Mouse (Mus musculus) hindbrain, embryonic 11.5 days (tissue): Measurements from ENCODE around the gene Mup2. TPM values are rescaled to one million over a fixed set of nuclear protein-coding genes. Genes with fewer than 3 reads are reported as not detected.
"Not testable (repeated sequence)": the region's sequence is repeated elsewhere in the genome, so short reads cannot be mapped to it uniquely, and the experiment has no call there.

Source experiments
- ATAC-seq: fragments of 200-750 bp; cut with Nextera tagmentation; 2 replicates; pipeline ENCODE4 v1.8.0; 2017; ENCODE audit warnings: mild to moderate bottlenecking, moderate TSS enrichment, moderate library complexity; ENCODE audit not compliant: low FRiP score
- DNase-seq: peaks from one replicate; pipeline ENCODE4 v3.0.0-alpha.2; 2015; ENCODE audit warnings: low spot score
- H3K27ac ChIP-seq: fragments of 300-500 bp; sonication (generic); 2 replicates; pipeline ENCODE4 v1.5.1; 2014; ENCODE audit warnings: mild to moderate bottlenecking, low read depth, low read length
- H3K27me3 ChIP-seq: fragments of 300-500 bp; sonication (generic); 2 replicates; pipeline ENCODE4 v1.6.1; 2014; ENCODE audit warnings: mild to moderate bottlenecking, low read length, moderate library complexity, mixed read lengths; ENCODE audit not compliant: control insufficient read depth, insufficient read depth
- H3K36me3 ChIP-seq: fragments of 300-500 bp; sonication (generic); 2 replicates; pipeline ENCODE4 v1.6.1; 2014; ENCODE audit warnings: mild to moderate bottlenecking, low read length, moderate library complexity, mixed read lengths; ENCODE audit not compliant: control insufficient read depth, insufficient read depth
- H3K4me1 ChIP-seq: fragments of 300-500 bp; sonication (generic); replicated peaks from 2 replicates; pipeline ENCODE4 v1.6.1; 2014; ENCODE audit warnings: low read length, mixed read lengths; ENCODE audit not compliant: control insufficient read depth, insufficient read depth
- H3K4me2 ChIP-seq: fragments of 300-500 bp; sonication (generic); replicated peaks from 2 replicates; pipeline ENCODE4 v1.6.1; 2014; ENCODE audit warnings: mild to moderate bottlenecking, low read depth, low read length
- H3K4me3 ChIP-seq: fragments of 300-500 bp; sonication (generic); 2 replicates; pipeline ENCODE4 v1.5.1; 2014; ENCODE audit warnings: low read depth, low read length
- H3K9ac ChIP-seq: fragments of 300-500 bp; sonication (generic); 2 replicates; pipeline ENCODE4 v1.6.1; 2014; ENCODE audit warnings: low read depth, low read length
- H3K9me3 ChIP-seq: fragments of 300-500 bp; sonication (generic); 2 replicates; pipeline ENCODE4 v1.6.1; 2016; ENCODE audit warnings: low read length; ENCODE audit not compliant: control insufficient read depth
- polyA plus RNA-seq: library from polyadenylated mRNA; unstranded; fragments of >200 nt; fragmentation: Nextera tagmentation; extraction: Ambion mirVana; gene quantifications from 2 replicates; pipeline ENCODE4 v1.2.1, GENCODE M21; 2014

The Mup2 gene
- not detected in 2 replicates for polyA plus RNA-seq

GRCm38 (mm10) chr4:60154189-60154588 lies at the start of gene Mup2:
TSS of gene Mup2 (minus strand) at chr4:60154289.
- not testable (repeated sequence) for H3K9ac ChIP-seq, H3K4me1 ChIP-seq, H3K27ac ChIP-seq, ATAC-seq, H3K36me3 ChIP-seq, H3K9me3 ChIP-seq, H3K4me3 ChIP-seq, DNase-seq, H3K4me2 ChIP-seq, H3K27me3 ChIP-seq

Other genes starting within 250 kb of the Mup2 start
- gene Slc46a2, start 239.2 kb downstream of the Mup2 start, polyA plus RNA-seq: 0.11 TPM in 1 of 2 replicates, not detected in the other
- gene Mup4, start 193.6 kb downstream of the Mup2 start, polyA plus RNA-seq: not detected in 2 replicates
- not detected in 2 replicates for gene Mup6, start 190.0 kb downstream of the Mup2 start, polyA plus RNA-seq
- gene Mup7, start 83.8 kb downstream of the Mup2 start, polyA plus RNA-seq: 0.22 TPM in 1 of 2 replicates, not detected in the other
- 0.24 TPM in 1 of 2 replicates, not detected in the other for gene Mup8, start 68.3 kb upstream of the Mup2 start, polyA plus RNA-seq